Mouse (Mus musculus) ovary, adult 18-20 months (tissue): Measurements from ENCODE around the gene Ice1.
A peak's percentile ranks its signal among the peaks of the same experiment; 100 is the strongest.

Experiments used
- DNase-seq: peaks from one replicate; pipeline ENCODE4 v3.0.0; 2022; ENCODE audit warnings: low spot score, mixed read lengths

The Ice1 gene

GRCm38 (mm10) chr13:70639639-70640038, 2.2 kb upstream of the Ice1 start:
- no peak for DNase-seq

GRCm38 (mm10) chr13:70637662-70638291, 343 bp upstream of the Ice1 start:
- DNase-seq: peak; percentile 95

- DNase-seq: no peak
Measured at GRCm38 (mm10) chr13:70636706-70637105, 728 bp downstream of the Ice1 start.

- no peak for DNase-seq
Measured at GRCm38 (mm10) chr13:70635591-70635990, 1.8 kb downstream of the Ice1 start.

GRCm38 (mm10) chr13:70626416-70626815, 11.0 kb downstream of the Ice1 start:
- DNase-seq: no peak

- DNase-seq: no peak
Measured at GRCm38 (mm10) chr13:70625665-70626064, 11.8 kb downstream of the Ice1 start.

- no peak for DNase-seq
Measured at GRCm38 (mm10) chr13:70624445-70624844, 13.0 kb downstream of the Ice1 start.

- DNase-seq: no peak
Measured at GRCm38 (mm10) chr13:70622461-70623057, 14.9 kb downstream of the Ice1 start.

GRCm38 (mm10) chr13:70621509-70621908, 15.9 kb downstream of the Ice1 start:
- no peak for DNase-seq

- no peak for DNase-seq
Measured at GRCm38 (mm10) chr13:70612837-70613236, 24.6 kb downstream of the Ice1 start.

- no peak for DNase-seq
Measured at GRCm38 (mm10) chr13:70610431-70611420, 26.7 kb downstream of the Ice1 start.

- DNase-seq: no peak
Measured at GRCm38 (mm10) chr13:70609632-70610031, 27.8 kb downstream of the Ice1 start.

GRCm38 (mm10) chr13:70605366-70605765, 32.1 kb downstream of the Ice1 start:
- DNase-seq: no peak

- no peak for DNase-seq
Measured at GRCm38 (mm10) chr13:70604723-70605122, 32.7 kb downstream of the Ice1 start.

GRCm38 (mm10) chr13:70601566-70601965, 35.9 kb downstream of the Ice1 start:
- no peak for DNase-seq

GRCm38 (mm10) chr13:70599964-70600619, 37.3 kb downstream of the Ice1 start:
- DNase-seq: no peak

- DNase-seq: no peak
Measured at GRCm38 (mm10) chr13:70598941-70599340, 38.5 kb downstream of the Ice1 start.

- no peak for DNase-seq
Measured at GRCm38 (mm10) chr13:70596901-70597300, 40.5 kb downstream of the Ice1 start.

GRCm38 (mm10) chr13:70590248-70590762, 47.1 kb downstream of the Ice1 start:
- DNase-seq: peak; percentile 13

GRCm38 (mm10) chr13:70586969-70587368, 50.5 kb downstream of the Ice1 start:
- no peak for DNase-seq

GRCm38 (mm10) chr13:70582517-70582916, 54.9 kb downstream of the Ice1 start:
- no peak for DNase-seq

GRCm38 (mm10) chr13:70581509-70581908, 55.9 kb downstream of the Ice1 start:
- no peak for DNase-seq
